Mouse (Mus musculus) layer of hippocampus, adult 8-10 months (tissue): ENCODE results near the gene Slc7a14. TPM values are rescaled to one million over a fixed set of nuclear protein-coding genes. Genes with fewer than 3 reads are reported as not detected.

ENCODE experiments used
- DNase-seq, 2 experiments: peaks; one replicate each; pipeline ENCODE4 v3.0.0; 2022; ENCODE audit warnings: low spot score in 2 of 2
- total RNA-seq, 4 experiments: library from RNA; stranded (reverse); gene quantifications; 2 replicates each; pipeline ENCODE4 v1.2.4; 2022

Slc7a14 gene
- total RNA-seq, 4 experiments from 2014 or later, result 76.7 to 94.1 (median 87.1) TPM

- no peak for DNase-seq
Measured at GRCm38 (mm10) chr3:31261418-31262014, 48.7 kb downstream of the Slc7a14 start.

DNA sequence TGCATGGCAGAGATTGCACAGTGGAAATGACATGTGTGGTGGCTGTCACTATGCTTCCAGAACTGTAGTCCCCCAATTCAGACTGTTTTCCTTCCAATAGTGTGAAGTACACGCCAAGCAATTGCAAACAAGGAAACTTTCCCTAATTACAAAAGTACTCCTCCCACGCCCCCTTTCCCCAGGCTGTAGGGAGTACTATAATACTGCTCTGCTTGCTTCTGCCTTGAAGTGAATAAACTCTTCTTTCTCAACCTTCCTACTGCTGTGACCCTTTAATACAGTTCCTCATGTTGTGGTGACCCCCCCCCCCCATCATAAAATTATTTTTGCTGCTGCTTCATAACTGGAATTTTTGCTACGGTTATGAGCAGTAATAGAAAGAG, 49.2 kb downstream of the Slc7a14 start:
- DNase-seq, result no peak

GRCm38 (mm10) chr3:31260329-31260963, 49.7 kb downstream of the Slc7a14 start:
- no peak for DNase-seq

GRCm38 (mm10) chr3:31259553-31260255, 50.5 kb downstream of the Slc7a14 start:
- DNase-seq, result no peak

DNA sequence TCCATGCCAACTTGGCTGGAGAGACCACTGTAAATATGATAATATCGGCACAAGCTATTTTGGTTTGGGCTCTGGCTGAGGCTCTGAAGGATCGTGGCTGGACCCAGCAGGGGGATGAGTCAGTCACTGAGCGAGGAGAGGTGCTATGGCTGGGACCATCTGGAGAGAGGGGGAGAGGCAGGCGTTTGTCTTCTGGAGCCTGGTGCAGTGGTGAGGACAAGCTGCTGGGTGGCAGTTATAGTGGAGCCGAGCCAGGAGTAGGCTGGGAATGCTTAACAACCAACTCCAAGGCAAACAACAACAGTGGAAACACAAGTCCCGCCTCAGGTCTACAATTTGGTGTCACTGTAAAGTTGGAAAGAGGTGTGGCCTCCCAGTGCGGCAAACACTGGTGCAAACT, 55.8 kb downstream of the Slc7a14 start:
- peak; percentile 81 to 83 for DNase-seq

DNA sequence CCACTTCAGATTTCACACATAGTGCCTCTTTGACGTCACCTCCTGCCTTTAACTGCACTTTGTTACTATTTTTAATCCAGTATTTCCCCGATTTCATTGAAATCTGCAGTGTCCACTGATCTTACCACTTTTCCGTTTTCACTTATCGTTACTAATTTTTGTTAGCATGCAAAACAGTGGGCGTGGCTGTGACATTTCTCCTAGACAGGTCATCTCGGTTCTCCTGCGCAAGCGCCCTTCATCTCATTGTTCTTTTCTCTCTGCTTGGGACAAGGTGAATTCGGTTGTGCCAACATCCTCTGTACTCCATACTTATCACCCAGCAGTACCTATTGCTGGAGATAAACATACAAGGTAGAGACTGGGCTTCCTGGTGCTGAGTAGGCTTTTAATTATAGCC, 56.3 kb downstream of the Slc7a14 start:
- no peak for DNase-seq

- no peak for DNase-seq
Measured at GRCm38 (mm10) chr3:31252566-31252965, 57.6 kb downstream of the Slc7a14 start.

DNA sequence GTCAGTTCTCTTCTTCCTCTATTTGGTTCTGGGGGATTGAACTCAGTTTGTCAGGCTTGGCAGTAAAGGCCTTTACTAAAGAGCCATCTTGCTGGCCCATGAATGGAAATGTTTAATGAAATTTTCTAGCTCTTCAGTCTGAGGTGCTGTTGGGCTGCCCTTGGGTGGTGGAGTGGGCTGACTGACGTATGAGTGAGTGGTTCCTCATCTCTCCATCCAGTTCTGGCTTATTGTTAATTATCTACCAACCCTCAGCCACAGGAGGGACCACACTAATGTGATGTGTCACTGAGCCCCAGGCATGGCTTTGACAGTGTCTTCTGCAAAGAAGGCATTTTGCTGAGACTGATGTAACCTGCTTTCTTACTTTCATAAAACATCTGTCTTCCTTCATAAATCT, 66.7 kb downstream of the Slc7a14 start:
- DNase-seq, result no peak

DNA sequence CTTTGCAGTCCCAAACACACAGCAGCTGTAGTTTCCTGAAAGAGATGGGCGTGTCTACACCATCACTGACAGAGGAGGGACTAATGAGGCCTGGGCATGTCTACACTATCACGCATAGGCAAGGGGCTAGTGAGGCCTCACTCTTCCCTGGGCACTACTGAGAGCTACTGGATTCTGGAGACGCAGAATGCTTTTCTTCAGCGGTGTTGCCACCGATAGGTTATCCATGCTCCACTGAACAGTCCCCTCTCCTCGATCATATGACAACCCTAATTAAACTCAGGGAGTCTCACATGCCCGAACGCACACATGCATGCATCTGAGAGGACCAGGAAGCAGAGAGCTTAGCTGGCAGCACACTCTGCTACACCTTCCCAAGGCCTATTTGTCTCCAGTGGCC, 69.3 kb downstream of the Slc7a14 start:
- no peak for DNase-seq

DNA sequence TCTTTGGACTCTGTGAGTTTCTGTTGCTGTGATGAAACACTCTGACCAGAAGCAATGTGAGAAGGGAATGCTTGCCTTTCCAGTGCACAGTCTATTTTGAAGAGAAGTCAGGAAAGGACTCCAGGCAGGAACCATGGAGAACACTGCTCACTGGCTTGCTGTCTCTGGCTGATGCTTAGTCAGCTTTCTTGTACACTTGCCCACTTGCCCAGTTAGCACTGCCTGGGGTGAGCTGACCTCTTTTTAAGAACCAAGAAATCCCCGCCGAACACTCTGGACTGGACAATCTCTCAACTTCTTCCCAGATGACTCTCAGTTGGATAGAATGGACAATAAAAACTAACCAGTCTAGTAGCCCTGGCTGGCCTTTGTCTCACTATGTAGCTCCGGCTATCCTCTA, 70.5 kb downstream of the Slc7a14 start:
- DNase-seq, result no peak

GRCm38 (mm10) chr3:31237936-31238335, 72.2 kb downstream of the Slc7a14 start:
- peak in 1 of 2 experiments; percentile 44 for DNase-seq

GRCm38 (mm10) chr3:31236146-31236545, 74.0 kb downstream of the Slc7a14 start:
- DNase-seq, result no peak

DNA sequence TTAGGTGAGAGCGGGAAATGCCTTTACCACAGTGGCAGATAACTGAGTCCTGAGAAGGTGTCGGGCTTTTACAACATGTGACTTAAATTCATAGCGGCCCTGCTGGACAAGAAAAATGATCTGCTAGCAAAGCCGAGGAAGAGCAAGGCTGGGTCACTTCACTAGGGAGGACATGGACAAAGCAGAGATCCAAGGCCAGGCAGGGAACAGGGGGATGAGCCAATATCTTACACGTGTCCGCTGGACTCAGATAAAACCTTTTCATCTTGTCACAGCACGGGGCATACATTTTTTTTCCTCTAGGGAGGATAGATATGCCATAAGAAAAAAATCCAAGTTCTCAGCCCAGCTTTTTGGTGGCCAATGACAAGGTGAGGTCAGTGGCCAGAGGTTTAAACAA, 75.8 kb downstream of the Slc7a14 start:
- no peak for DNase-seq

DNA sequence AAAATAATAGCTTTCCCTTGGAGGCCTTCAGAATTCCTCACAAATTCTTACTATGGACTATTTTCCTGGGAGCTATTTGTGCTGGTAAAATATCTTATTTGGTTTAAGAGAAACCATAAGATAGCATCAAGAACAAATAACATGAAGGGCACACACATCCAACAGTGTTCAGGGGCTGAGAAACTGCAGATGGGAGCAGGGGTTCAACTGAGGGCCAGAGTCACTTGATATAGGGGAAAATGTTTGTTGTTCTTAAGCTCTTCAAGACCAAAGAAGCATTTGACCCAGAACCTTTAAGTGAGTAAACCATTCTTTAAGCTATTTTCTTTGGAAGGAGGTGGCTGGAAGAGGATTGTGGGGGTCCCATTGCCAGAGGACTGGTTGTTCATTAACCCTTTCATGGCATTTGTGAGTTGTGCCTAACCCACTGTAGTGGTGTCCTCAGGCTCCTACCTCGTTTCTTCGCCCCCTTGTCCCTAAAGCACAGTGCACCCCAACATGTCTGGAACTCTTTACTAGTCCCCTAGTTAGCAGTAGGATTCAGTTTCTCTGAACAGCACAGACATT, 76.3 kb downstream of the Slc7a14 start:
- no peak for DNase-seq

GRCm38 (mm10) chr3:31229281-31229680, 80.9 kb downstream of the Slc7a14 start:
- no peak for DNase-seq

DNA sequence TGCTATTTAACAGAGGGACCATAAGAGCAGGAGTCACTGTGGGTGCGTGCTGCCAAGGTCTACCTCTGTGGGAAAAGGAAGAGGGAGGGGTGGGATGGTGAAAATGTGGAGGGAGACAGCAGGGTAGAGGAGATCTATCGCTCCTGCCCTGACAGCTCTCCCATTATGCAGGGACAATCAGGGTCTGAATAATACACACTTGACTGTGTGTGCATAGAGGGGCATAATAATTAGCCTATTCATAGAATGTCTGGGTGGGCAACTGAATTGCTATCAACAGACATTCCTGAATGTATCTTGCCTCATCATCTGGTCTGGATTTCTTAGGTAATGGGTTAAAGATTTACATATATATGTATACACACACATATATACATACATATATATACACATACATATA, 81.7 kb downstream of the Slc7a14 start:
- DNase-seq, result no peak

- no peak for DNase-seq
Measured at GRCm38 (mm10) chr3:31223551-31223950, 86.6 kb downstream of the Slc7a14 start.

- DNase-seq, result no peak
Measured at GRCm38 (mm10) chr3:31220040-31220439, 90.1 kb downstream of the Slc7a14 start.

- no peak for DNase-seq
Measured at GRCm38 (mm10) chr3:31219483-31219882, 90.7 kb downstream of the Slc7a14 start.

DNA sequence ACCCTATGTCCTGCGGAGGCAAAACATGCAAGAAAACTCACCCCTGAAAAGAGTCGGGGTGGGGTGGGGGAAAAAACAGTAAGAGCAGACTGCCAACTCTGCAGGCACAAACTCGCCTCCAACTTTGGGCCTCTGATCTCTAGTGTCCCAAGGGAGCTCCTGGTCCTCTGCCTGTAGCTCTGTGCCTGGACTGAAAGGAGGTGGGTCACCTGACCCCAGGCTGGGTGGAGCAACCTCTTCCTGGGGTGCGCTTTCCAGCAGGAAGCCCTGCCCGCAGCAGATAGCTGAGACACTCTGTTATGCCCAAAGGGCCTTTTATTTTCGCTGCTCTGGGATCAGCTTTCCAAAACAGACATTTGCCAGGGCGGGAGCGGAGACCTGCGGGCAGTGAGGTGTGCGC, 92.7 kb downstream of the Slc7a14 start:
- no peak for DNase-seq

DNA sequence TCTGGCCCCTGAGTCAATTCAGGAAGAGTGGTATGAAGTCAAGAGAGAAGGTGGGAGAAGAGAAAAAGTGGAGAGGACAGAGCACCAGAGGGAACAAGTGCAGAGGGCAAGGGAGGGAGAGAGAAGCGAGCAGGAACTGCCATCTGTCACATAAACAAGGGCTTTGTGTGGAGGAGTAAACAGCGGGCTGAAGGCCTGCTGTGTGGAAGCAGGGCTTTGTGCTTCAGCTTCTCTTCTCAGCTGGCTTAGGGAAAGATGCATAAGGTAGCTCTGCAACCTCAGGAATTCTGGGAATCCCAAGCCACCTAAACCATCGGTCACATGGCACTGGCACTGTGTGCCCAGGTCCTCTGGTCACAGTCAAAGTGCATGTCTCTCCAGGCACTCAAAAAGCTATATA, 96.4 kb downstream of the Slc7a14 start:
- peak; percentile 34 to 50 for DNase-seq

- DNase-seq, result no peak
Measured at GRCm38 (mm10) chr3:31212205-31213038, 97.8 kb downstream of the Slc7a14 start.
